Mouse (Mus musculus) CD4-positive, CD25-positive, alpha-beta regulatory T cell, adult 4 months (primary cell): ENCODE measurements at regions not wholly inside any gene's neighbourhood (a gene's known extent, or its start where the extent isn't known, plus 50 kb on each side); places are given as distances from the start of the nearest gene placed in this dataset.

ENCODE experiments used
- ATAC-seq: one replicate; pipeline ENCODE4 v1.8.0; 2017

GRCm38 (mm10) chr3:35365431-35365830, 388.5 kb upstream of the Atp11b start:
- no peak for ATAC-seq

GRCm38 (mm10) chr3:35372276-35372675, 381.6 kb upstream of the Atp11b start:
- ATAC-seq = no peak

DNA sequence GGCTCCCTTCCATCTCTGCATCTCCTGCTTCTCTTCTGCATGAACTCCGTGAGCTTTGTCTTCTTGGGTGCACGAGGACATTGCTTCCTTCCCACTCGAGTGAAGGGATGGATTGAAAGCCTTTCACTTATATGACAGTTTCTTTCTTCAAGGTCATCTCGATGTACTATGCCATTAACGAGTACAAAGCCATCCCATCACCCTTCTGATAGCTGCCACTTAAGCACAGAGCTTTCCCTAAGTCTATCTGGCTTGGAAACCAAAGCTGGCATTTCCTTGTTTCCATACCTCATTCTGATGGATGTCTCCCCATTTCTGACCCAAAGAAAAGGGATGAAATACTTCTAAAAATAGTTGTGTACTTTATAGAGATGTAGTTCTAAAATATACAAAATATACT, 366.5 kb upstream of the Atp11b start:
- no peak for ATAC-seq

- no peak for ATAC-seq
Measured at GRCm38 (mm10) chr3:35392657-35393056, 361.2 kb upstream of the Atp11b start.

DNA sequence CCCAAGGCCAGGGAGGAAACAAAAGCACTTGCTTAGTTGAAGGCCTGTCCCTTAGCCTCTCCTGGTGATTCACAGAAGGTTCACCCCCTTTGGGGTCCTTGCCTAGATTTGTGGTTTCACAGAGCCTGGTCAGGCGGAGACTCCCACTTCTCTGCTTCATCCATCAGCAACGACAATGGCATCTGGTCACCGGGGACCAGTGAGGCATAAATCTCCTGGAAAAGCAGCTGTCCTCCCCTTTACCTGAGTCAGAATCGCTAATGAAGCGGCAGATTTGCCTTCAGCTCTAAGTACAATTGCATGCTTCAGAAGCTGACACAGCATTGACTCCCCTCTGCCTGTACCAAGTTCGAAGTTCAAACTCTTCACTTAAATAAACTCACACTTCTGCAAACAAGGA, 353.7 kb upstream of the Atp11b start:
- no peak for ATAC-seq

- ATAC-seq = no peak
Measured at GRCm38 (mm10) chr3:35402666-35403065, 351.2 kb upstream of the Atp11b start.

DNA sequence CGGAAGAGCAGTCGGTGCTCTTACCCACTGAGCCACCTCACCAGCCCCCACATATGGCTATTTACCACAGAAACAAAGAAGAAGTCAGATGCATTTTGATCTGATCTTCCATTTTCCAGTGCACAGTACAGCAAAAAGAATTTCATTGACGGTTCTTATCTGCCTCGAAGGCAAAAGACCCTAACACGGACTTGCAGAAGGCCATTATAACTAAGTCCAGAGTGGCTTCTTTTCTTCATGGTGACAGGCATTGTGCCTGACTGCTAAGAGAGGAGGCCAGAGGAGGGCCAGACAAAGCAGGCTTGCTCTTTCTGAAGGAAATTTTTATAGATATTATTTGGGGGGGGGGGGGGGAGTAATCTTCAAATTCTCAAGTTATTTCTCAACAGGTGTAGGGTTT, 350.0 kb upstream of the Atp11b start:
- no peak for ATAC-seq

- ATAC-seq = no peak
Measured at GRCm38 (mm10) chr3:35404492-35405390, 349.2 kb upstream of the Atp11b start.

GRCm38 (mm10) chr3:35405621-35406079, 348.3 kb upstream of the Atp11b start:
- ATAC-seq = no peak

DNA sequence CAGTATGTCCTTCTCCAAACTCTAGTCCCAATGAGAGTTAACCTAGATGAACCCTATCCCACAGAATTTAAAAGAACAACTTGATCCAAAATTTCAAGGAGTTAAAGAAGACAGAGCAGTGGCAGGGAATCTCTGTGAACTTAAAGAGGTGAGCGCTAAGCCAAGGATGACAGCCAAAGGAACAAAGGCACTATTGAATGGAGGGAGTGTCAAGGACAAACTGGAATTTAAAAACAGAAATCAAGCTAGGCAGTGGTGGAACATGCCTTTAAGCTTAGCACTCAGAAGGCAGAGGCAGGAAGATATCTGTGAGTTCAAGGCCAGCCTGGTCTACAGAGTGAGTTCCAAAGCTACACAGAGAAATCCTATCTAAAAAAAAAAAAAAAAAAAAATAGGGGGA, 316.2 kb upstream of the Atp11b start:
- no peak for ATAC-seq

- ATAC-seq = no peak
Measured at GRCm38 (mm10) chr3:35462858-35463257, 291.0 kb upstream of the Atp11b start.

- no peak for ATAC-seq
Measured at GRCm38 (mm10) chr3:35464212-35464911, 289.5 kb upstream of the Atp11b start.

DNA sequence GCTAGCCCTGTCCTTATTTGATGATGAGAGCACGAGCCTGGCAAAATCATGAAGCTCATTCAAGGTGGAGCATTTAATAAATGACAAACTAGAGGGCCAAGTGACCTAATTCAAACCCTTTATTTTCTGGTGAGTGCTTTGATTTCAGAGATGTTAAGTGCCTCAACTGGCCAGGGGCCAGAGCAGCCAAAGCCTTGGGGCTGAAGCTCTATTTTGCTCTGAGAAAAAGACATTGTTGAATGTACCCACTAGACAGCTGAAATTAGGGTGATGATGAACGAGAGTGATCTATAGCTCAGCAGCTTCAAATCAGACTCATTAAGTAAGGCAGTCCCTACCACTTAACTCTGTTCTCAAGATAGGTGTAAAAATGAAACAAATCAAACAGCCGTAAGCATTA, 287.9 kb upstream of the Atp11b start:
- ATAC-seq = no peak

- ATAC-seq = no peak
Measured at GRCm38 (mm10) chr3:35473351-35473750, 280.6 kb upstream of the Atp11b start.

- no peak for ATAC-seq
Measured at GRCm38 (mm10) chr3:35474361-35474760, 279.5 kb upstream of the Atp11b start.

DNA sequence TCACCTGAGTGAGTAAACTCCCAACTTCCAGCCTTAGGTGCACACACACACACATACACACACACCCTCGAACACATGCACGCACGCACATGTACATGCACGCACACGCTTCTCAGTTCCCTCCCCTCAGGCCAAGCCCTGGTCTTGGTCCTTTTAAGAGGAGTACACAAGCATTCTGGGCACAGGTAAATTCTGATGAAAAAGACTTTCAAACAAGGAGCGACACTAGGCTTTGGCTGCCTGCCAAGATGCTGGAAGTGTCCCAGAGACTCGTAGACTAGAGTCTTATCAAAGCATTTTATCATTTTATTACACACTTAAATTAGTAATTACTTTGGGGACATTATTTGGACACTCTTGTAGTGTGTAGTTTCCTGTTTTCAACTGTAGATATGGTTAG, 278.6 kb upstream of the Atp11b start:
- ATAC-seq = no peak

DNA sequence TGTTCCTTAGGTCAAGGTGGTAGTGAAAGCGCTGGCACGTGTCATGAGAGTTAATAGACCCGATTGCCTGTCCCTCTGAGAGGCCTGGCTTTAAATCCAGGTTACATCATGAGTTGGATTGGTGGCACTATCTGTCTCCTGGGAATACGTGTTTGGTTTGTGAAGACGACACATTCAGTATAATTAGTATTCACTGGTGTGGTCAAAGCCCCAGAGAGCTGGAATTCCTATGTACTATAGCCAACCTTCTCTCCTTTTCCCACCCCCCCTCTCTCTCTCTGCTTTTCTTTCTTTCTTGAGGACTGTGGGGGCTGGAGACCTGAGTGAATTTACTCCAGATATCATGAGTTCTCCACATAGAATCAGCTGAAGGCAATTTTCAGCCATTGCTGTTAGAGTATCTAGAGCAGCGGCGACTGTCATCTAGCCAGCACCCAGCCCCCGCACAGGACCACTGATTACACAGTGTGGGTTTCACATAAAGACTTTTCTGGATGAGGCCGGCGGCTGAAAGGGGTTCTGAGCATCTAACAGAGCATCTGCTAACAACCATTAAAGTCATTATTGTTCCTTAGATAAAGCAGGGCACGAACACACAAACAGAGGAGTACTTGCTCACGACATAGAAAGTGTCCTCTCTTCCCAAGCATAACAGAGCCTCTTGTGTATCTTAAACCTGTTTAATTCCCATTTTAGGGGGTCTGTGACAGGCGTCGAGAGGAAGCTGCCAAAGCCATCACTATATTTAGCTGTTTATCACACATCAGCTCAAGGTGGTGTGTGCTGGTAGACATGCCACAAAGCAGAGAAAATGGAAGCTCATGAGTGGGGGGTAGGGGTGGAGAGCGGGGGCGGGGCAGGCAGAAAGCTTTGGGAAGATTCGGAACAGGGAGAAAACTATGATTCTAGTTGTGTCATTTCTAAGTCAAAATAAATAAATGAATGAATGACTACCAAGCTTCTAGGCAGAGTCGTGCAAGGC, 272.9 kb upstream of the Atp11b start:
- ATAC-seq = no peak

DNA sequence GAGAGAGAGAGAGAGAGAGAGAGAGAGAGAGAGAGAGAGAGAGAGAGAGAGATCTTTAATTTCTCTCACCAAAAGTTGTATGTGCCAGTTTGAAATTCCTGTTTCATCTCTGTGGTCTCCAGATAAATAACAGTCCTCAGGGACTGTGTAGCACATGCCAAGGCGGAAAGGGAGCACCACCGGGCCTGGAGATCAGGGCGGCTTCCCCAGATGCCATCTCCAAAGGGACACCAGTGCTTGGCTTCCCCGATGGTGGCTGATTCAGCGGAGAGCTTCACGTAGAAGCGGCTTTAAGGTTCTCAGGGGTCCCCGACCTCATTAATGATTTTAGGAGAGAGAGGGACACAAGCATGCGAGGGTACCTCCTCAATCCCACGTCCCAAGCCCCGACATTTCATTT, 272.1 kb upstream of the Atp11b start:
- no peak for ATAC-seq

DNA sequence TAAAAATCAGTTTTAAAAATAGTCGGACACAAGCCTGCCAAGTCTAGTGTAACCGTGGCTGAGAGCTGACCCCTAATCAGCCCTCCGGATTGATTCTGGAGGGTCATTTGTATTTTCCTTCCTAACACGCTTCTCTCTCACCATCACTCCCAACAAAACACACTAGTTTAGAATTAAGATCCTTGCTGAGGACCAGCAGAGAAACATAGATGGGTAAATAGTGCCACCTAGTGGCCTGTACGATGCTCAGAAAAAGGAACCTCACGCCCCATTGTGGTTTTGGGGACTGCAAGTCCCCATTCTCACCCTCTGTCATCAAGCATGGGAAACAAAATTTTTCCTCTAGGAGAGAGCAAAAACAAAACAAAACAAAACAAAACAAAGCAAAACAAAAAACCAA, 271.6 kb upstream of the Atp11b start:
- ATAC-seq = no peak

DNA sequence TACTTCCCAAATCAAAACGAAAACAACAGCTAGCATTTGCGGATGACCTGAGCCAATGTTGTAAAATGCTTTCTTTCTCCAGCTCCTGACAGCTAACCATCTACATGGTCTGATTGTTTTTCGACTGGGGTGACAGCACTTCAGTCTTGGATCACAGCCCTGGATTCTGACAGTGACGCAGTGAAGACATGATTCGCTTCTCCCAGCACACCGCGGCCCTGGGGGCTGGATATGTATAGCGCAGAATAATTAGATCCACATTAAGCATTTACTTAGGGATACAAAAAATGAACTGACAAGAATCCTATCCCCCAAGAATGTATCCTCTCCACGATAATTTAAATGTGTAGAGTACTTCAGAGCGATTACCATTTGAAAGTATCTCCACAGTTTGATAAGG, 271.1 kb upstream of the Atp11b start:
- no peak for ATAC-seq

DNA sequence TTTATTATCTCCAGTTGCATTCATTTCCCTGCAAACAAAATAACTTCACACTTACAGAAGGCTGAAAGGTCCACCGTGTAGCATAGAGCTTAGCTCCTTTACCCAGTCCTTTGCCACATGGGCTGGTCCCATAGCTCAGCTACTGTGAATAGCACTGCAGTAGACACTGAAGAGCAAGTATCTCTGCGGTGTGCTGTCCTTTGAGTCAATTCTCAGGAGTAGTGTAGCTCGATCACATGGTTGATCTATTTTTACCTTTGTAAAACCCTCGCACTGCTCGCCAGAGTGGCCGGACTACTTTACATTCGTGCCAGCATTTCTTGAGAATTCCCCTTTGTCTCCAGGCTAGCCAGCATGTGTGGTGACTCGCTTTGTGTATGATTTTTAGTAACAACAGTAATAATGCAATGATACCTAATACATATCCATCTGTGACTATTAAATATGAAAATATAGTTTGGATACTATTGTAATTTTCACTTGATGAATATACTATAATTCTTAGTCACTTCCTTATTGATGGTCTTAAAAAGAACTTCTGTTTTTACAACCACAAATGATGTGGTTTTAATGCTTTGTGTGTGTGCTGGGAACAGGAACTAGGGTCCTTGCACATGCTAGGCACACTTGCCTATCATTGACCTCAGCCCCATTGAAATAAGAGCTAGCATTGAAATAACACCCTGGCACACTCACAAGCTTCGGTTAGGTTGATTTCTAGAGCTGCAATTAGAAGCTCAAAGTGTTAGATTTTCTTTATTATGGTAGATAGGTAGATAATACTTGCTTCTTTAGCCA, 257.7 kb upstream of the Atp11b start:
- ATAC-seq = no peak

- no peak for ATAC-seq
Measured at GRCm38 (mm10) chr3:35510314-35510713, 243.6 kb upstream of the Atp11b start.
